Mouse (Mus musculus) layer of hippocampus, adult 2 months (tissue): Measurements from ENCODE around the gene Lmod1. TPM values are rescaled to one million over a fixed set of nuclear protein-coding genes. Genes with fewer than 3 reads are reported as not detected.

ENCODE experiments used
- DNase-seq, 2 experiments: peaks; one replicate each; pipeline ENCODE4 v3.0.0; 2022; ENCODE audit warnings: low spot score in 2 of 2
- H3K27ac ChIP-seq: fragments of 200-600 bp; 2 replicates; pipeline ENCODE4 v1.8.1; 2022
- H3K4me3 ChIP-seq: fragments of 200-600 bp; 2 replicates; pipeline ENCODE4 v1.8.1; 2022; ENCODE audit warnings: mild to moderate bottlenecking
- CTCF ChIP-seq: fragments of 200-600 bp; conservative IDR thresholded peaks from 2 replicates; pipeline ENCODE4 v1.8.1; 2022; ENCODE audit warnings: antibody characterized with exemption, mild to moderate bottlenecking, moderate library complexity
- total RNA-seq, 2 experiments: library from RNA; stranded (reverse); gene quantifications; 2 replicates each; pipeline ENCODE4 v1.2.3; 2021

Gene Lmod1
- total RNA-seq, 2 experiments from 2014 or later, result 0.39 to 0.61 TPM

DNA sequence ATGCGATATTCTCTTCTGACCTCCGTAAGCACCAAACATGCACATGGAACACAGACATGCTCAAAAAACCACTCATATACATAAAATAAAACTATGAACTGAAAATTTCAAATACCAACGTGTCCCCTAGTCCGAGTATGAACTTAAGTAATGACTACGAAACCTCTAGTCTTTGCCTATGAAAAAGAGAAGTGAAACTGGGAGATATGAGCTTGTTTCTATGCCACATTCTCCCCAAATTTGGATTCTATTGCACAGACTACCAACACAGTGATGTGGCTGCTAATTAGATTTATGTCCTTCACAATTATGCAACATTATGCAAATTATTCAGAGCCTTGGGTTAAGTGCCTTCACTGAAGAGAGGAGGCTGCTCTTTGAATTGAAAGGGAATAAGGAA is 74.9 kb downstream of the Lmod1 start:
- no peak for DNase-seq
- Histone ChIP-seq H3K27ac (no peak overlapping the region), H3K4me3 (no peak overlapping the region)
- TF ChIP-seq CTCF, result no peak

DNA sequence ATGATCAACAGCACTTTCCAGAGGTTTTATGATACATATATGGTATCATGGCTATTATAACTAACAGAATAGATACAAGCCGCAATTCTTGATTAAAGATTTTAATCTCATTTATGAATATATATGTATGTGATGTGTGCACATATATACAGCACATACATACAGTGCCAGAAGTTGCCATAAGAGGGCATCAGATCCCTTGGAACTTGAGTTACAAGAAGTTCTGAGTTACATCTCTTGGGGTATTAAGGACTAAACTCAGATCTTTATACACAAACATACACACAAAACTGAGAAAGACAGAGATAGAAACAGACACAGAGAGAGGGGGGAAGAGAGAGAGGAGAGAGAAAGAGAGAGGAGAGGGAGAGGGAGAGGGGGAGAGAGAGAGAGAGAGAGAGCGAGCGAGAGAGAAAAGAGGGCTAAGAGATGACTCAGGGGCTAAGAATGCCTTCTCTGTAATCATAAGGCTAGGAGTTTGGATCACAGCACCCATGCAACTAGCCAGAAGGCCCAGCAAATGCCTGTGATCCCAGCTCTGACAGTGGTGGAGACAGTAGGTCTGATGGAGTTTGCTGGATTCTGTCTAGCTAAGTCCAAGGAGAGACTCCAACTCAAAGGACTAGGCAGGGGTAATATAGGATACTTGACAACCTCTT is 77.0 kb downstream of the Lmod1 start:
- Histone ChIP-seq H3K4me3 (no peak overlapping the region), H3K27ac (no peak overlapping the region)
- no peak for DNase-seq
- peak; percentile 52 for TF ChIP-seq CTCF

DNA sequence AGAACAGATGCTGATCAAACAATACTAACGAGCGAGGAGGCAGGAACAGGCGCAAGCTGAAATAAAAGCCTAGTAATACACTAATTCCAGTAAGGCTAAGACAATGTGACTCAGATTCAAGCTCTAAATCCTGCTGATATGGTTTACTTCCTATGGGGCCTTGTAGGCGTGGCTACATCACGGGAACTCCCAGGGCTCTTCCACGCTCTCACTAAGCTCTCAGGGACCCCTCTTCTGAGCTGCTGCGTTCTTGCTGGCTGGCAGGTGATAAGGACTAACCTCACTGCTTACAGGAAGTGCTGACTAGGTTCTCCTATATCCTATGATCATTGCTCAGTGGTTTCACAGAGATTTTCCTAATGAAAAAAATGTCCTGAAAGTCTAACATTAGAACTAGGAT is 80.7 kb downstream of the Lmod1 start:
- TF ChIP-seq CTCF, result no peak
- H3K4me3 ChIP-seq, result no peak overlapping the region
- H3K27ac ChIP-seq, result peak overlapping the region; percentile 72
- no peak for DNase-seq

DNA sequence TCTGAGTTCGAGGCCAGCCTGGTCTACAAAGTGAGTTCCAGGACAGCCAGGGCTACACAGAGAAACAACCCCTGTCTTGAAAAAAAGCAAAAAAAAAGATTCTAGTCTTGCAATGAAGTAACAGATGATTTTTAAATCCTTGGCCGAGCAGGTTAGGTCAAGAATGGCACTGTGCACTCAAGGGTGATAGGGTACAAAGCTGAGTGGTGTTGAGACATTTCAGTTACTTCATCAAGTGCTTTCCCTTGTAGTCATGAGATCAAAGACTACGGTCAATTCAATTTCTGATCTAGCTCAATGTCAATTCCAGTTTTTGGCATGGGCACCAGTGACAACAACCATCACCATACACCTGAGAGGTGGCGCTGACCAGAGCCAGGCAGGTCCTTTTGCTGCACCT is 84.4 kb downstream of the Lmod1 start:
- no peak for DNase-seq
- no peak for TF ChIP-seq CTCF
- Histone ChIP-seq H3K4me3 (no peak overlapping the region), H3K27ac (no peak overlapping the region)

DNA sequence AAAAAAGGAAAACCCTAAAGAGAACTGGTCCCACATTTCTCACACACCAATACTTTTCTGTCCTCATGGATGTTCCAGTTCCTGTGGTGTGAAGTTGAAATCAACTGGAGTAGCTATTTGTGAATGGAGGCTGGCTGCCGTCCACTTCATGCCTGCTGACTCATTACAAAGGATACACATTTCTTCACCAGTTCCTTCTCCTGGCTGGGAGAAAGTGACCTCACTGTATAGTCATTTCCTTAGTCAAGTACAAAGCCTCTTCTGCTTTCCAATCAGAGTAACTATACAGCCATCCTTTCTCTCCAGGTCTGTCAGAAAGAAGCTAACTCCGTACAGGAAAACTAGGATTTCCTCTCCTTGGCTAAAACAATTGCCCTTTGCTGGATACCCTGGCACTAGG is 86.4 kb downstream of the Lmod1 start:
- 0 out of 2 replicates have a peak overlapping the region, but pooled peaks have one; percentile 18 for H3K27ac ChIP-seq
- no peak for DNase-seq
- no peak overlapping the region for H3K4me3 ChIP-seq
- no peak for TF ChIP-seq CTCF

DNA sequence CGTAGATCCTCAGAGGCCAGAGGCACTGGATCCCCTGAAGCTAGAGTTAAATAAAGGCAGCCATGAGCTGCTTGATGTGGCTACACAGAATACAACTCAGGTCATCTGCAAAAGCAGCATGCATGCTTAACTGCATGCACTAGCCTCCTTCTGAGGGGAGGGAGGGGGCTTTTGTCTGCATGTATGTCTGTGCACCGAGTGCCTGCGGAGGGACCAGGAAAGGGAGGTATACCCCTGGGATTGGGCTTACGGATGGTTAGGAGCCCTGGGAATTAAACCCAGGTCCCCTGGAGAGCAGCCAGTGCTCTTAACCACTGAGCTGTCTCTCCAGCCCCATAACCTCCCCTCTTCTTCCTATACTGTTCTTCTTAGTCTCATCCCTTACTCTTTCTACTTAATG is 87.5 kb downstream of the Lmod1 start:
- Histone ChIP-seq H3K27ac (no peak overlapping the region), H3K4me3 (no peak overlapping the region)
- DNase-seq, result no peak
- TF ChIP-seq CTCF, result no peak

DNA sequence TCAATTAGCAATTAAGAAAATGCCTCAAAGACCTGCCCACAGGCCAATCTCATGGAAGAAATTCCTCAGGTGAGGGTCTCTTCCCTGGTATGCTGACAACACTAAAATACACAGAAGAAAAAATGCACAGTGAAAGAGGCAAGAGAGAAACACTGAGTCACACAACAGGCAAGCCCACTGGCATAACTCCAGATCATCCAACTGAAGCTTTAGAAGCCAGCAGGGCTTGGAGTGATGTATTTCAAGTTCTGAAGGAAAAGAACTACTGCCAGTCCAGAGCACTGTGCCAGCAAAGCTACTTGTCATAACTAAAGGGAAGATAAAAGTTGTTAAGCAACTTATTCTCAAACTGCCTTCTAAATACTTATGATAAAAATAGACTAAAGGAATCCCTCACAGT is 89.4 kb downstream of the Lmod1 start:
- no peak overlapping the region for H3K27ac ChIP-seq
- TF ChIP-seq CTCF, result no peak
- DNase-seq, result peak; percentile 17 to 58
- H3K4me3 ChIP-seq, result no peak overlapping the region

Other genes starting within 250 kb of the Lmod1 start
- 1 to 10 TPM; 2.4 TPM for gene Lgr6, start 219.5 kb upstream of the Lmod1 start, total RNA-seq
- gene Ptpn7, start 192.1 kb upstream of the Lmod1 start, total RNA-seq, result not detected
- 100 to 1,000 TPM; 247 to 258 TPM for gene Arl8a, start 178.0 kb upstream of the Lmod1 start, total RNA-seq
- gene Gpr37l1, start 157.1 kb upstream of the Lmod1 start, total RNA-seq, result 100 to 1,000 TPM; 193 to 194 TPM
- not detected for gene Elf3, start 66.2 kb upstream of the Lmod1 start, total RNA-seq
- 10 to 100 TPM; 60.3 to 65.3 TPM for gene Rnpep, start 40.7 kb upstream of the Lmod1 start, total RNA-seq
- gene Timm17a, start 11.0 kb upstream of the Lmod1 start, total RNA-seq, result 100 to 1,000 TPM; 177 to 178 TPM
- gene Shisa4, start 50.4 kb downstream of the Lmod1 start, total RNA-seq, result 100 to 1,000 TPM; 121 TPM
- 100 to 1,000 TPM; 146 to 154 TPM for gene Ipo9, start 105.7 kb downstream of the Lmod1 start, total RNA-seq